8 mouse cellular contexts compared by ENCODE assay signal in the genomic region with DNA sequence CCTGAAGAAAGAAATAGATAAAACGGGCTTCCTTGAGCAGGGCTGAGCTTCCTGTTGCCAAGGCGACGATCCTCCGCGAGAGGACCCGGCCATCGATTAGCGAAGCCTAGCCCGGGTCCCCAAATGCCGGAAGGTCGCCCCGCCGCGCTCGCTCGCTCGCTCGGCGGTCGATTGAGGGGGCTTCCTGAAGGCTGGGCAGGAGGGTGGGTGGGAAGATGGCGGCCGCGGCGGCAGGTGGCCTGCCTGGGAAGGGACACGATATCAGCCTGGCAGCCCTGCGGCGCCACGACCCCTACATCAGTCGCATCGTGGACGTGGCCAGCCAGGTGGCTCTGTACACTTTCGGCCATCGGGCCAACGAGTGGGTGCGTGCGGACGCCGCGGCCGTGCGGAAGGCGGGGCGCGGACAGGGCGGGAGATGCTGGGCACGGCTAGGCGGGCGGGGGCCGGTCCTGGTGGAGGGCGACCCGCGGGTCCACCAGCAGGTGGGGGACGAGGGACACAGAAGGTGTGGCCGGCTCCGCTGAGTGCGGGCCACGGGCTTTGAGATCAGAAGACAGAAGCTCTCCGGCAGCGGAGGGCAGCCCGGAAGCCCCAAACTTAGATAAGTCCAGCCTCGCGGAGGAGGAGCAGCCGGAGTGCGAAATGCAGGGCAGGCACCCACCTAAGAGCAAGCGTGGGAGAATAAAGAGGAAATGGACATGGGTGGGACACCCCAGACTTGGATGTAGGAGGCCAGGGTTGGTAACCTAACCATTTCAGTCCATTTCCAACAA. TPM values are rescaled to one million over a fixed set of nuclear protein-coding genes. Genes with fewer than 3 reads are reported as not detected.
A peak's percentile ranks its signal among the peaks of the same experiment; 100 is the strongest.
DNase-seq lines count a peak whose midpoint lies in the region; ATAC-seq and TF ChIP-seq lines count a peak whose summit lies in the region.

A gene (plus strand): TSS at position 176 of the 776 bp plus-strand sequence.

- peak; percentile 92 for DNase-seq in G1E (ENCODE audit: low spot score)
- DNase-seq in cerebellum, adult 18-20 months, result peak; percentile 87 to 88
- DNase-seq in forebrain, postnatal 0 days, result peak; percentile 96
- DNase-seq in heart, postnatal 4 days, result peak; percentile 88
- DNase-seq in layer of hippocampus, adult 8-10 months (ENCODE audit: low spot score in 2 of 2), result peak; percentile 73 to 84
- DNase-seq in ovary, adult 18-20 months (ENCODE audit: low spot score), result peak; percentile 82
- DNase-seq in thymus, postnatal 0 days (ENCODE audit: low spot score), result peak; percentile 94

- no peak for TF ChIP-seq CTCF in G1E (IDR thresholded peaks at IDR 0.05; ENCODE audit: low read depth, low read length)
- TF ChIP-seq CTCF in forebrain, postnatal 0 days (IDR thresholded peaks at IDR 0.05; ENCODE audit: low read depth), result peak; percentile 47

- H3K4me1 ChIP-seq in G1E (ENCODE audit: insufficient read depth, low read depth, low read length), result peaks cover 23% of the 10 kb centered on the region
- H3K4me1 ChIP-seq in forebrain, postnatal 0 days (ENCODE audit: insufficient read depth), result peaks cover 5% of the 10 kb centered on the region; the same call in 1 of the 2 replicates
- H3K4me1 ChIP-seq in lung, embryonic 15.5 days, result peaks cover 10% of the 10 kb centered on the region; the same call in 1 of the 2 replicates

- peak within 1 kb of the TSS; percentile 87 for H3K27ac ChIP-seq in forebrain, postnatal 0 days (ENCODE audit: low read depth, low read length)
- peak within 1 kb of the TSS; percentile 94 for H3K27ac ChIP-seq in lung, embryonic 15.5 days

- peaks cover 25% of the 10 kb centered on the region for H3K36me3 ChIP-seq in G1E (replicated peaks)
- peaks cover 2% of the 10 kb centered on the region; the same call in 1 of the 2 replicates for H3K36me3 ChIP-seq in forebrain, postnatal 0 days (ENCODE audit: insufficient read depth)
- H3K36me3 ChIP-seq in lung, embryonic 15.5 days, result no peaks in the 10 kb centered on the region

- 0% methylated on average over 60 of the region's 65 CpGs for WGBS in forebrain, postnatal 0 days
- WGBS in lung, embryonic 15.5 days, result under 1% methylated on average over 65 of the region's 65 CpGs

- ATAC-seq in G1E (ENCODE audit: extremely low read depth, insufficient number of reproducible peaks, low FRiP score, poor library complexity, severe bottlenecking), result peak; percentile 93
- peak; percentile 97 for ATAC-seq in forebrain, postnatal 0 days
- peak; percentile 93 for ATAC-seq in lung, embryonic 15.5 days (ENCODE audit: borderline replicate concordance, extremely low read depth, low FRiP score, low TSS enrichment)

- no peaks in the 10 kb centered on the region for H3K27me3 ChIP-seq in G1E (ENCODE audit: insufficient read depth, low read length)
- no peaks in the 10 kb centered on the region for H3K27me3 ChIP-seq in forebrain, postnatal 0 days (ENCODE audit: insufficient read depth, low read length)
- H3K27me3 ChIP-seq in lung, embryonic 15.5 days, result no peaks in the 10 kb centered on the region

- peak within 1 kb of the TSS; percentile 87 for H3K9ac ChIP-seq in forebrain, postnatal 0 days
- peak within 1 kb of the TSS; percentile 71 for H3K9ac ChIP-seq in lung, embryonic 15.5 days

- H3K4me3 ChIP-seq in G1E (ENCODE audit: low read depth, low read length), result peak within 1 kb of the TSS; percentile 95
- peak within 1 kb of the TSS; percentile 70 for H3K4me3 ChIP-seq in forebrain, postnatal 0 days (ENCODE audit: low read depth, low read length)
- peak within 1 kb of the TSS; percentile 84 for H3K4me3 ChIP-seq in lung, embryonic 15.5 days

- H3K9me3 ChIP-seq in G1E (replicated peaks), result no peaks in the 10 kb centered on the region
- H3K9me3 ChIP-seq in forebrain, postnatal 0 days (ENCODE audit: low read length), result no peaks in the 10 kb centered on the region
- H3K9me3 ChIP-seq in lung, embryonic 15.5 days, result no peaks in the 10 kb centered on the region

- peak within 1 kb of the TSS; percentile 68 for H3K4me2 ChIP-seq in forebrain, postnatal 0 days (ENCODE audit: low read depth)
- peak within 1 kb of the TSS; percentile 72 for H3K4me2 ChIP-seq in lung, embryonic 15.5 days

RNA-seq across cellular contexts. Expression of the gene that starts here (rescaled TPM):
- total RNA-seq in G1E (2014; fragmentation: Nextera tagmentation), result 18.2 and 22.5 TPM in 2 replicates
- total RNA-seq in G1E (2017), result 7.6 and 7.9 TPM in 2 replicates
- 14.0 and 15.0 TPM in 2 replicates for polyA plus RNA-seq in G1E (2012)
- 24.0 and 29.6 TPM in 2 replicates for total RNA-seq in forebrain, postnatal 0 days (2014; rRNA removed)
- polyA plus RNA-seq in forebrain, postnatal 0 days (2015; fragmentation: Nextera tagmentation; extraction: Ambion mirVana), result 12.3 and 12.5 TPM in 2 replicates
- 1 to 10 TPM; 4.4 to 4.5 TPM for total RNA-seq in heart, postnatal 4 days (2021)
- total RNA-seq in layer of hippocampus, adult 8-10 months (2022), result 10 to 100 TPM; 18.7 to 25.1 (median 19.6) TPM
- 6.0 and 7.6 TPM in 2 replicates for polyA plus RNA-seq in lung, embryonic 15.5 days (2015; fragmentation: Nextera tagmentation; extraction: Ambion mirVana)
- 11.3 and 12.0 TPM in 2 replicates for polyA plus RNA-seq in thymus, postnatal 0 days (2015; fragmentation: Nextera tagmentation; extraction: Ambion mirVana)

Comparison
In these comparisons a context has a peak if more than half of its experiments do, and no peak if none do; other contexts are left out.
1. Peak in every context shown above with its lines: DNase-seq, ATAC-seq, H3K4me3 ChIP-seq and H3K27ac ChIP-seq.